Mouse (Mus musculus): ENCODE measurements at regions not wholly inside any gene's neighbourhood (a gene's known extent, or its start where the extent isn't known, plus 50 kb on each side); places are given as distances from the start of the nearest gene placed in this dataset.

- DNase-seq, result peak; percentile 16
Measured at GRCm38 (mm10) chr15:65347277-65347676, 332.6 kb upstream of the Gm21961 start.

- no peak for DNase-seq
Measured at GRCm38 (mm10) chr15:65342501-65342900, 327.8 kb upstream of the Gm21961 start.

GRCm38 (mm10) chr15:65334076-65334475 is 319.4 kb upstream of the Gm21961 start:
- no peak for DNase-seq

GRCm38 (mm10) chr15:65308066-65308465 is 293.4 kb upstream of the Gm21961 start:
- no peak for DNase-seq

- DNase-seq, result peak; percentile 29
Measured at GRCm38 (mm10) chr15:65258816-65259215, 244.1 kb upstream of the Gm21961 start.

- DNase-seq, result no peak
Measured at GRCm38 (mm10) chr15:65222504-65222903, 207.8 kb upstream of the Gm21961 start.

- no peak for DNase-seq
Measured at GRCm38 (mm10) chr15:65217908-65218307, 203.2 kb upstream of the Gm21961 start.

- DNase-seq, result peak; percentile 73
Measured at GRCm38 (mm10) chr15:65196307-65196706, 181.6 kb upstream of the Gm21961 start.

GRCm38 (mm10) chr15:65193654-65194053 is 178.9 kb upstream of the Gm21961 start:
- no peak for DNase-seq
